Mouse (Mus musculus) retina, postnatal 1 day (tissue): ENCODE measurements around the gene Rtp3.

Source experiments
- DNase-seq: peaks from one replicate; pipeline ENCODE4 v3.0.0-alpha.2; 2012

Gene Rtp3

GRCm38 (mm10) chr9:110965910-110966231, 24.5 kb downstream of the Rtp3 start:
- DNase-seq: no peak

GRCm38 (mm10) chr9:110965062-110965909, 25.1 kb downstream of the Rtp3 start:
- DNase-seq: no peak

GRCm38 (mm10) chr9:110963566-110964115, 26.7 kb downstream of the Rtp3 start:
- no peak for DNase-seq

- no peak for DNase-seq
These were observed 29.0 kb downstream of the Rtp3 start for GRCm38 (mm10) chr9:110961386-110961785.

- DNase-seq: no peak
These were observed 29.9 kb downstream of the Rtp3 start for GRCm38 (mm10) chr9:110960230-110961149.

- DNase-seq: no peak
These were observed 30.7 kb downstream of the Rtp3 start for GRCm38 (mm10) chr9:110959669-110960068.

GRCm38 (mm10) chr9:110955962-110956361, 34.4 kb downstream of the Rtp3 start:
- DNase-seq: no peak

GRCm38 (mm10) chr9:110954681-110955445, 35.5 kb downstream of the Rtp3 start:
- no peak for DNase-seq

GRCm38 (mm10) chr9:110953550-110954461, 36.6 kb downstream of the Rtp3 start:
- peak; percentile 81 for DNase-seq

- no peak for DNase-seq
These were observed 37.3 kb downstream of the Rtp3 start for GRCm38 (mm10) chr9:110952931-110953549.

- DNase-seq: no peak
These were observed 38.0 kb downstream of the Rtp3 start for GRCm38 (mm10) chr9:110952398-110952797.

- no peak for DNase-seq
These were observed 38.5 kb downstream of the Rtp3 start for GRCm38 (mm10) chr9:110951866-110952265.

- no peak for DNase-seq
These were observed 39.0 kb downstream of the Rtp3 start, which contains the start of gene Lrrc2 for GRCm38 (mm10) chr9:110951397-110951796. Gene Lrrc2 (plus strand): TSS chr9:110951545.

- no peak for DNase-seq
These were observed 40.3 kb downstream of the Rtp3 start for GRCm38 (mm10) chr9:110950109-110950508.

- DNase-seq: no peak
These were observed 41.5 kb downstream of the Rtp3 start for GRCm38 (mm10) chr9:110948813-110949310.

GRCm38 (mm10) chr9:110947900-110948299, 42.5 kb downstream of the Rtp3 start:
- DNase-seq: no peak

GRCm38 (mm10) chr9:110947261-110947661, 43.1 kb downstream of the Rtp3 start:
- peak; percentile 19 for DNase-seq

GRCm38 (mm10) chr9:110946548-110947044, 43.8 kb downstream of the Rtp3 start:
- peak; percentile 26 for DNase-seq

GRCm38 (mm10) chr9:110945926-110946325, 44.5 kb downstream of the Rtp3 start, which contains the start of gene Tdgf1:
Gene Tdgf1 (minus strand): TSS chr9:110946158.
- DNase-seq: no peak

- DNase-seq: no peak
These were observed 45.0 kb downstream of the Rtp3 start for GRCm38 (mm10) chr9:110945343-110945742.

GRCm38 (mm10) chr9:110944265-110944664, 46.1 kb downstream of the Rtp3 start:
- peak; percentile 40 for DNase-seq
